Mouse (Mus musculus): ENCODE data around the gene Itga6. TPM values are rescaled to one million over a fixed set of nuclear protein-coding genes. Genes with fewer than 3 reads are reported as not detected.
"Not testable (repeated sequence)": the region's sequence is repeated elsewhere in the genome, so short reads cannot be mapped to it uniquely, and the experiment has no call there.

Gene Itga6
- polyA plus RNA-seq, 1 experiment from 2014 or later: 5.3 TPM

DNA sequence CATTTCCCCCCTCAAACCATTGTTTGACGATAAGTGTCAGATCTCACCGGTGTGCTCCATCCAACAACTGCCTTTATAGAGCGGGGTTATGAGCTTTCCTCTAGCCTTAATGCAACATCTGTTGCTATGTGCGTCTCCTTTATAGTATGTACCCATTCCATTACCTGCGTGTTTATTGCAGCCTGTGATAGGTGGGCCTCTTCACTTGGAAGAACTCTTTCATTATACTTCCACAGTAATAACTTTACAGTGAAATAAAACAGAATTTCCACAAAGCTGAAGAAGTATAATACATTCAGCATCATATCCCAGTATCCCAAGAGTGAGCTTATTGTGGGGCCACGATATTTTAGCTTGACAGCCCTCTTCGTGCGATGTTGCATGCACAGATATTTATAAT, 90.1 kb downstream of the Itga6 start:
- Histone ChIP-seq H3K4me3 (ENCODE audit: low read depth, low read length) (no peak overlapping the region), H3K4me1 (ENCODE audit: control insufficient read depth, low read depth, low read length) (no peaks in the 10 kb centered on the region), H3K9me3 (replicated peaks; ENCODE audit: control insufficient read depth, low read length) (no peaks in the 10 kb centered on the region), H3K4me2 (ENCODE audit: low read depth, low read length) (no peak overlapping the region), H3K36me3 (ENCODE audit: control insufficient read depth, insufficient read depth) (no peaks in the 10 kb centered on the region), H3K27me3 (ENCODE audit: control insufficient read depth, insufficient read depth, low read depth, low read length) (no peaks in the 10 kb centered on the region), H3K27ac (ENCODE audit: low read length) (no peak overlapping the region), H3K9ac (ENCODE audit: low read depth, low read length) (no peak overlapping the region)
- WGBS (ENCODE audit: insufficient replicate concordance): 77% methylated on average over 8 of the region's 8 CpGs
- no peak for ATAC-seq (ENCODE audit: low read depth)

DNA sequence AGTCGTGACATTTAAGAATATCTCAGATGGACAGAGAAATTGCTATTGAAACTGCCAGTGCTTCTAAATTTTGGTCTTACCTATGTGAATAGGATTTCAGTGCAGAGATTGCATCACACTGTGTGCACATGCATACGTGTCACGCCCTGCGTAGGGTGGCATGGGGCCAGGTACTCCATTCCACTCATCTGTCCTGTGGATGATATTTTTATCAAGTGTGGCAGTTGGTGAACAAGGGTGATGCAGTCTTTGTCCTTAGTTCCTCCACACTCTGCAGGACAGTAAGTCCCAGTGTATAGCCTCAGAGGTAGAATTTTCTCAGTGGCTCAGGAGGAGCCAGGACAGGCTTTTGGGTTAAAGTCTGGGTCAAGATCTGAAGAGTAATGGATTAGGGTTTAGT, 90.8 kb downstream of the Itga6 start:
- H3K27ac ChIP-seq (ENCODE audit: low read length): no peak overlapping the region
- no peak overlapping the region for H3K9ac ChIP-seq (ENCODE audit: low read depth, low read length)
- WGBS (ENCODE audit: insufficient replicate concordance): 74% methylated on average over 4 of the region's 4 CpGs
- no peaks in the 10 kb centered on the region for H3K27me3 ChIP-seq (ENCODE audit: control insufficient read depth, insufficient read depth, low read depth, low read length)
- no peak for ATAC-seq (ENCODE audit: low read depth)
- no peaks in the 10 kb centered on the region for H3K4me1 ChIP-seq (ENCODE audit: control insufficient read depth, low read depth, low read length)
- H3K9me3 ChIP-seq (replicated peaks; ENCODE audit: control insufficient read depth, low read length): no peaks in the 10 kb centered on the region
- H3K36me3 ChIP-seq (ENCODE audit: control insufficient read depth, insufficient read depth): no peaks in the 10 kb centered on the region
- H3K4me3 ChIP-seq (ENCODE audit: low read depth, low read length): no peak overlapping the region
- no peak overlapping the region for H3K4me2 ChIP-seq (ENCODE audit: low read depth, low read length)

DNA sequence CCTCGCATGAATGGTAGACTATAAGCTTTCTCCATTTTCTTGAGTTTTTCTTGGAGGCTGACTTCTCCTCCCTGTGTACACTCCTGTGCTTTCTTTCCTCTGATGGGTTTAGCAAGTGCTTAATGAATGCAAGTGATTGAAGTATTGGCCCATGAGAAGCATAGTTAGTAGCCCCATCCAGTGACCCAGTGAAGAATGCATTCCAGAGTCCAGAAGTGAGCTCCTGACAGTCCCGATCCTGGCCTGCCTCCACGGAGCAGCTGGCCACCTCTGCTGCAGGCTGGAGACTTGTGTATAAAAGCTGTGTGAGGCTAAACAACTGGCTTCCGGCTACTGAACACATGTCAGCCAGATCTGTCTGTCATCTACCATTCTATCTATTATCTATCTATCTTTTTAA, 91.8 kb downstream of the Itga6 start:
- H3K36me3 ChIP-seq (ENCODE audit: control insufficient read depth, insufficient read depth): no peaks in the 10 kb centered on the region
- H3K9me3 ChIP-seq (replicated peaks; ENCODE audit: control insufficient read depth, low read length): no peaks in the 10 kb centered on the region
- WGBS (ENCODE audit: insufficient replicate concordance): 60% methylated on average over 4 of the region's 4 CpGs
- no peak overlapping the region for H3K4me3 ChIP-seq (ENCODE audit: low read depth, low read length)
- H3K4me1 ChIP-seq (ENCODE audit: control insufficient read depth, low read depth, low read length): no peaks in the 10 kb centered on the region
- H3K27me3 ChIP-seq (ENCODE audit: control insufficient read depth, insufficient read depth, low read depth, low read length): no peaks in the 10 kb centered on the region
- ATAC-seq (ENCODE audit: low read depth): no peak
- H3K4me2 ChIP-seq (ENCODE audit: low read depth, low read length): no peak overlapping the region
- H3K9ac ChIP-seq (ENCODE audit: low read depth, low read length): no peak overlapping the region
- no peak overlapping the region for H3K27ac ChIP-seq (ENCODE audit: low read length)

DNA sequence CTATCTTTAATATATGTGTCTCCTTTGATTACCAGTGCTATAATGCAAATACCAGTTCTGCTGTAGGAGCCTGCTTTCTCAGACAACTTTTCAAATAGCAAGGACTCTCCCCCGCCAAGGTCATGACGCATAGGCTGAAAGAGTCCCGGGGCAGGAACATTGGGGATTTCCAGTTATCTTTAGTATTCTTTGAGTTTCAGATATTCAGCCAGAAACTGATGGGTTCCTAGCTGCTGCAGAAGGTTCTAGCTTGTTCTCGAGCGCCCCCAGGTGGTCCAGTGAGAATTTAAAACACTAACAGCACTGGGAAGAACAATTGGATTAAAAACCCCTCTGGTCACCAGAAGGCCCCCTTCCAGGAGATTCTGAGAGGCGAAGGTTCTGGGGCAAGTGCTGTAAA, 92.4 kb downstream of the Itga6 start:
- Histone ChIP-seq H3K4me3 (ENCODE audit: low read depth, low read length) (no peak overlapping the region), H3K4me2 (ENCODE audit: low read depth, low read length) (no peak overlapping the region), H3K9me3 (replicated peaks; ENCODE audit: control insufficient read depth, low read length) (no peaks in the 10 kb centered on the region), H3K4me1 (ENCODE audit: control insufficient read depth, low read depth, low read length) (no peaks in the 10 kb centered on the region), H3K27ac (ENCODE audit: low read length) (no peak overlapping the region), H3K9ac (ENCODE audit: low read depth, low read length) (no peak overlapping the region), H3K36me3 (ENCODE audit: control insufficient read depth, insufficient read depth) (no peaks in the 10 kb centered on the region), H3K27me3 (ENCODE audit: control insufficient read depth, insufficient read depth, low read depth, low read length) (no peaks in the 10 kb centered on the region)
- no peak for ATAC-seq (ENCODE audit: low read depth)
- 26% methylated on average over 6 of the region's 6 CpGs for WGBS (ENCODE audit: insufficient replicate concordance)

DNA sequence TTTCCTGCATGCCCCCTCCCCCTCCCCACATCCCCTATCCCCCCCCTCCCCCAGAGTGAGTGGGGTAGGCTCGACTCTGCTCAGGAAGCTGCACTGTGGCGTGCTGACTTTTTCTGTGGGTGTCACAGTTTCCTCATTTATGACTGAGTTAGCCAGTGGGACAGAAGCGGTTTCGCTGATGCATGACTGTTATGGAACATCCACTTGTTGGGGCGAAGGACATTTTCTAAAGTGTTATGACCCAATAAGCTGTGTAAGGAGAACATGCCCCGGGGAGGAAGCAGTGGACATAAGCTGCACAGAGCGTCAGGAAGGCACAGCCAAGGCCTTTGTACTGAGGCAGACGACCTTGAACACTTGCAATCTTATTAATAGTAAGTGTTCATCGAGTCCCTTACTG, 97.9 kb downstream of the Itga6 start:
- no peaks in the 10 kb centered on the region for H3K4me1 ChIP-seq (ENCODE audit: control insufficient read depth, low read depth, low read length)
- no peak overlapping the region for H3K9ac ChIP-seq (ENCODE audit: low read depth, low read length)
- no peak overlapping the region for H3K27ac ChIP-seq (ENCODE audit: low read length)
- no peaks in the 10 kb centered on the region for H3K9me3 ChIP-seq (replicated peaks; ENCODE audit: control insufficient read depth, low read length)
- H3K4me3 ChIP-seq (ENCODE audit: low read depth, low read length): no peak overlapping the region
- WGBS (ENCODE audit: insufficient replicate concordance): 46% methylated on average over 9 of the region's 9 CpGs
- no peak overlapping the region for H3K4me2 ChIP-seq (ENCODE audit: low read depth, low read length)
- no peaks in the 10 kb centered on the region for H3K36me3 ChIP-seq (ENCODE audit: control insufficient read depth, insufficient read depth)
- H3K27me3 ChIP-seq (ENCODE audit: control insufficient read depth, insufficient read depth, low read depth, low read length): no peaks in the 10 kb centered on the region
- peak; percentile 24; the same call in 1 of the 2 replicates for ATAC-seq (ENCODE audit: low read depth)

DNA sequence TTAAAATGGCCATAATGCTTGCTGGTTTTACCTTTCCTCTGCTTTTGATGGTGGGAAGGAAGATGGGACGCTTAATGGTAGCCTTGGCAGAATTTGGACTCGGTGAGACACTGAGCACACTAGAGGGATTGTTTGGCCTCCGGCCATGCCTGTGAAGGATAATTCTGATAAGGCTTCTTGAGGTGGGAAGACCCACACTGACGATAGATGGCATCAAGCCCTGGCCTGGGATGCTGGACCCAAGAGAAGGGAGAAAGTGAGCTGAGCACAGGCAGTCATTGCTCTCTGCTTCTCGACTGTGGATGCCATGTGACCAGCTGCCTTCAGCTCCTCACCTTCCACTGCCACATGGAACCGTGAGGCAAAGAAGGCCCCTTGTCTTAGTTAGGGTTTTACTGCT, 99.5 kb downstream of the Itga6 start:
- Histone ChIP-seq H3K4me2 (ENCODE audit: low read depth, low read length) (no peak overlapping the region), H3K27ac (ENCODE audit: low read length) (no peak overlapping the region), H3K9ac (ENCODE audit: low read depth, low read length) (no peak overlapping the region), H3K4me1 (ENCODE audit: control insufficient read depth, low read depth, low read length) (no peaks in the 10 kb centered on the region), H3K9me3 (replicated peaks; ENCODE audit: control insufficient read depth, low read length) (no peaks in the 10 kb centered on the region), H3K27me3 (ENCODE audit: control insufficient read depth, insufficient read depth, low read depth, low read length) (no peaks in the 10 kb centered on the region), H3K36me3 (ENCODE audit: control insufficient read depth, insufficient read depth) (no peaks in the 10 kb centered on the region), H3K4me3 (ENCODE audit: low read depth, low read length) (no peak overlapping the region)
- no peak for ATAC-seq (ENCODE audit: low read depth)
- 62% methylated on average over 6 of the region's 6 CpGs for WGBS (ENCODE audit: insufficient replicate concordance)

DNA sequence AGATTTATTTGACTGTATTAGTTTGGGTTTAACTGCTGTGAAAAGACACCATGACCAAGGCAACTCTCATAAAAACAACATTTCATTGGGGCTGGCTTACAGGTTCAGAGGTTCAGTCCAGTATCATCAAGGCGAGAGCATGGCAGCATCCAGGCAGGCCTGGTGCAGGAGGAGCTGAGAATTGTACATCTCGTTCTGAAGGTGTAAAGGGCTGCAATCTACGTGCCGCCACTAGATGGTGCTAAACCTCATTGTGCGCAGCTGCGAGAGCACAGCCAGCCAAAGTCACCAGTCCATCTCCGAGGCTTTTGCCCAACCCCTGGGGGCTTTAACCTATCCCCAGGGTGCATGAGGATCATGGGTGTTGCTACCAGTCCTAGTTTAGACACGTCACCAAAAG, 106.7 kb downstream of the Itga6 start:
- H3K27ac ChIP-seq (ENCODE audit: low read length); ATAC-seq (ENCODE audit: low read depth); H3K4me3 ChIP-seq (ENCODE audit: low read depth, low read length); H3K9ac ChIP-seq (ENCODE audit: low read depth, low read length); H3K27me3 ChIP-seq (ENCODE audit: control insufficient read depth, insufficient read depth, low read depth, low read length); H3K4me1 ChIP-seq (ENCODE audit: control insufficient read depth, low read depth, low read length); H3K4me2 ChIP-seq (ENCODE audit: low read depth, low read length); H3K36me3 ChIP-seq (ENCODE audit: control insufficient read depth, insufficient read depth); H3K9me3 ChIP-seq (replicated peaks; ENCODE audit: control insufficient read depth, low read length): not testable (repeated sequence)
- WGBS (ENCODE audit: insufficient replicate concordance): 5% methylated on average over 6 of the region's 8 CpGs

DNA sequence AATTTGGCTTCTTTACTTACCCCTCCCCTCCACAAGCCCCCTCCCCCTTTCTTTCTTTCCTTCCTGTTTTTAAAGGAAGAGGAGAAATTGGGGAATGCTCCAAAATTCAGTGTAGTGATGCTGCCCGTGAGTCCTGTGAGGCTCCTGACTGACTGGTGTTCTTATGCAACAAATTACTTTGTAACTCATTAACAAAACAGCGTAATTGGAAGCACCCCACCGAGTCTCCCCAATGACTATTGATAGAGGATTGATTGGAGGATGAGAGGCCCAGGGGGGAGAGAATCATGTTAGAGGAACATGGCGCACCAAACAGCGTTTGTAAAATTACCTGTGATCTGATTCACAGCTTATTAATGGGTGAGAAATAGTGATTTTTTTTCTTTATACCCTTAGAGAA, 109.7 kb downstream of the Itga6 start:
- Histone ChIP-seq H3K27me3 (ENCODE audit: control insufficient read depth, insufficient read depth, low read depth, low read length) (no peaks in the 10 kb centered on the region), H3K4me3 (ENCODE audit: low read depth, low read length) (no peak overlapping the region), H3K27ac (ENCODE audit: low read length) (no peak overlapping the region), H3K36me3 (ENCODE audit: control insufficient read depth, insufficient read depth) (no peaks in the 10 kb centered on the region), H3K4me2 (ENCODE audit: low read depth, low read length) (no peak overlapping the region), H3K9me3 (replicated peaks; ENCODE audit: control insufficient read depth, low read length) (no peaks in the 10 kb centered on the region), H3K9ac (ENCODE audit: low read depth, low read length) (no peak overlapping the region), H3K4me1 (ENCODE audit: control insufficient read depth, low read depth, low read length) (no peaks in the 10 kb centered on the region)
- no peak for ATAC-seq (ENCODE audit: low read depth)
- WGBS (ENCODE audit: insufficient replicate concordance): 61% methylated on average over 5 of the region's 5 CpGs

DNA sequence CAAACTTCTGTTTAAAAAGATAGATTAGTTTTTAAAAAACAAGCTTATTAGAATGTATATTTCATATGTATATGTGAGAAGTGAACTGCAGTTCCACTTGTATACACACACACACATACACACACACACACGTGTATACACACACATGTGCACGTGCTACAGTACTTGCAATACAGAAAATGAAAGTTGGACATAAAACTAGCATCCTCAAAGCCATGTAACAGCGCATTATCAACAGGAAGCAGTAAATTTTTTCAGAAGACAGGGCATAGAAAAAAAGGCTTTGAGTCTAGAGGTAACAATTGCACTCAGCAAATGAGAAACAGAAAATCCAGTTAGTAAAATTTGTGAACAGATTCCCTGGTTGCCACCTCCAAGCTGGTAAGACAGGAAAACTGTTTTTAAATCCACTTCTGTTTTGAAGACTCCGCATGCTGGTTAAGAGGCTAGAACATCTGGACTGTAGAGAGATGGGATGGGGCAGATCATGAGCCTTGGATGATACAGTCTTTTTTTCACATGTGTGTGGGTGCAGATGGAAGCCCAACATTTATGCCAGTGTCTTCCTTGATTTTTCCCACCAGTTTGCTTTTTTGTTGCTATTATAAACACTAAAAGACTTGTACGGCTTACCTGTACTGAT, 118.2 kb downstream of the Itga6 start:
- no peak overlapping the region for H3K4me2 ChIP-seq (ENCODE audit: low read depth, low read length)
- H3K4me1 ChIP-seq (ENCODE audit: control insufficient read depth, low read depth, low read length): no peaks in the 10 kb centered on the region; the same call in 1 of the 2 replicates
- H3K36me3 ChIP-seq (ENCODE audit: control insufficient read depth, insufficient read depth): no peaks in the 10 kb centered on the region
- WGBS (ENCODE audit: insufficient replicate concordance): 53% methylated on average over 5 of the region's 5 CpGs
- H3K27ac ChIP-seq (ENCODE audit: low read length): no peak overlapping the region
- H3K9ac ChIP-seq (ENCODE audit: low read depth, low read length): no peak overlapping the region
- no peaks in the 10 kb centered on the region for H3K9me3 ChIP-seq (replicated peaks; ENCODE audit: control insufficient read depth, low read length)
- ATAC-seq (ENCODE audit: low read depth): no peak
- no peaks in the 10 kb centered on the region for H3K27me3 ChIP-seq (ENCODE audit: control insufficient read depth, insufficient read depth, low read depth, low read length)
- H3K4me3 ChIP-seq (ENCODE audit: low read depth, low read length): no peak overlapping the region
